Mouse (Mus musculus) erythroblast, embryonic 14.5 days (primary cell): ENCODE data around the gene Usp45. TPM values are rescaled to one million over a fixed set of nuclear protein-coding genes. Genes with fewer than 3 reads are reported as not detected.

Source experiments
- H3K27me3 ChIP-seq: 2 replicates; pipeline ENCODE4 v1.6.1; 2012; ENCODE audit warnings: inconsistent platforms; ENCODE audit not compliant: control insufficient read depth
- H3K36me3 ChIP-seq: 2 replicates; pipeline ENCODE4 v1.6.1; 2012; ENCODE audit warnings: mild to moderate bottlenecking, inconsistent platforms; ENCODE audit not compliant: control insufficient read depth
- H3K4me1 ChIP-seq: 2 replicates; pipeline ENCODE4 v1.6.1; 2012; ENCODE audit warnings: inconsistent platforms; ENCODE audit not compliant: control insufficient read depth
- H3K4me3 ChIP-seq: replicated peaks from 2 replicates; pipeline ENCODE3; 2012; ENCODE audit warnings: moderate library complexity, mild to moderate bottlenecking, inconsistent platforms
- H3K9me3 ChIP-seq: 2 replicates; pipeline ENCODE4 v1.6.1; 2012; ENCODE audit warnings: low read length, inconsistent platforms, mixed read lengths; ENCODE audit not compliant: control insufficient read depth
- GATA1 ChIP-seq: IDR thresholded peaks from 2 replicates; pipeline ENCODE4 v1.6.1; 2012; ENCODE audit warnings: low read length, inconsistent platforms, mixed read lengths
- TAL1 ChIP-seq: IDR thresholded peaks from 3 replicates; pipeline ENCODE4 v1.6.1; 2012; ENCODE audit warnings: low read length, inconsistent platforms, mixed read lengths
- polyA plus RNA-seq: library from polyadenylated mRNA; stranded (reverse); fragments of >175 nt; gene quantifications from 2 replicates; pipeline ENCODE4 v1.2.3, GENCODE M21; 2012

Gene Usp45
- polyA plus RNA-seq, 1 experiment: 0.43 TPM

GRCm38 (mm10) chr4:21761416-21762160 lies 5.4 kb upstream of the Usp45 start:
- Histone ChIP-seq H3K9me3 (peaks cover 6% of the 10 kb centered on the region), H3K27me3 (no peaks in the 10 kb centered on the region), H3K4me3 (no peak overlapping the region), H3K4me1 (peaks cover 14% of the 10 kb centered on the region), H3K36me3 (peaks cover 24% of the 10 kb centered on the region)
- TF ChIP-seq TAL1: no peak
- TF ChIP-seq GATA1: no peak

- H3K4me3 ChIP-seq: no peak overlapping the region
- H3K4me1 ChIP-seq: peaks cover 17% of the 10 kb centered on the region
- H3K36me3 ChIP-seq: peaks cover 15% of the 10 kb centered on the region
- H3K9me3 ChIP-seq: peaks cover 5% of the 10 kb centered on the region
- TF ChIP-seq GATA1 (no peak), TAL1 (no peak)
- H3K27me3 ChIP-seq: no peaks in the 10 kb centered on the region
These were observed 3.1 kb upstream of the Usp45 start for GRCm38 (mm10) chr4:21763827-21764226.

- Histone ChIP-seq H3K4me1 (peaks cover 20% of the 10 kb centered on the region), H3K9me3 (0 out of 2 replicates have a peak, but pooled peaks cover 2% of the 10 kb centered on the region), H3K36me3 (peaks cover 3% of the 10 kb centered on the region), H3K4me3 (peak overlapping the region; percentile 92), H3K27me3 (no peaks in the 10 kb centered on the region)
- TF ChIP-seq GATA1 (no peak), TAL1 (no peak)
These were observed 639 bp upstream of the Usp45 start for GRCm38 (mm10) chr4:21766171-21766862.

GRCm38 (mm10) chr4:21771064-21771463 lies 4.1 kb downstream of the Usp45 start:
- Histone ChIP-seq H3K4me1 (peaks cover 30% of the 10 kb centered on the region), H3K36me3 (no peaks in the 10 kb centered on the region), H3K9me3 (peaks cover 4% of the 10 kb centered on the region; the same call in 1 of the 2 replicates), H3K27me3 (no peaks in the 10 kb centered on the region), H3K4me3 (no peak overlapping the region)
- TF ChIP-seq GATA1 (no peak), TAL1 (no peak)

- Histone ChIP-seq H3K9me3 (peaks cover 4% of the 10 kb centered on the region; the same call in 1 of the 2 replicates), H3K36me3 (no peaks in the 10 kb centered on the region; the same call in 1 of the 2 replicates), H3K4me1 (peaks cover 26% of the 10 kb centered on the region), H3K27me3 (no peaks in the 10 kb centered on the region), H3K4me3 (no peak overlapping the region)
- TF ChIP-seq TAL1: no peak
These were observed 5.3 kb downstream of the Usp45 start for GRCm38 (mm10) chr4:21772306-21772705.

- no peak for TF ChIP-seq GATA1
- TF ChIP-seq TAL1: no peak
- H3K4me3 ChIP-seq: peak overlapping the region; percentile 95
- H3K4me1 ChIP-seq: peaks cover 60% of the 10 kb centered on the region
- no peaks in the 10 kb centered on the region for H3K27me3 ChIP-seq
- H3K36me3 ChIP-seq: peaks cover 31% of the 10 kb centered on the region
- peaks cover 2% of the 10 kb centered on the region; the same call in 1 of the 2 replicates for H3K9me3 ChIP-seq
These were observed 9.4 kb downstream of the Usp45 start for GRCm38 (mm10) chr4:21776091-21776945.

GRCm38 (mm10) chr4:21776946-21777265 lies 9.9 kb downstream of the Usp45 start:
- H3K27me3 ChIP-seq: no peaks in the 10 kb centered on the region
- H3K36me3 ChIP-seq: peaks cover 37% of the 10 kb centered on the region
- peaks cover 2% of the 10 kb centered on the region; the same call in 1 of the 2 replicates for H3K9me3 ChIP-seq
- peaks cover 65% of the 10 kb centered on the region for H3K4me1 ChIP-seq
- peak overlapping the region; percentile 95 for H3K4me3 ChIP-seq
- TF ChIP-seq TAL1: no peak
- no peak for TF ChIP-seq GATA1

- peaks cover 87% of the 10 kb centered on the region for H3K4me1 ChIP-seq
These were observed 14.1 kb downstream of the Usp45 start for GRCm38 (mm10) chr4:21780816-21781726.

More at GRCm38 (mm10) chr4:21780816-21781726, 14.1 kb downstream of the Usp45 start:
- Histone ChIP-seq H3K27me3 (no peaks in the 10 kb centered on the region), H3K36me3 (peaks cover 78% of the 10 kb centered on the region), H3K9me3 (no peaks in the 10 kb centered on the region), H3K4me3 (peak overlapping the region; percentile 46)
- TF ChIP-seq TAL1: peak; percentile 76
- peak; percentile 91 for TF ChIP-seq GATA1
